Mouse (Mus musculus) hindbrain, postnatal 0 days (tissue): ENCODE data around the gene Homez. TPM values are rescaled to one million over a fixed set of nuclear protein-coding genes. Genes with fewer than 3 reads are reported as not detected.

Source experiments
- ATAC-seq: fragments of 200-750 bp; cut with Nextera tagmentation; 2 replicates; pipeline ENCODE4 v1.8.0; 2017; ENCODE audit warnings: mild to moderate bottlenecking, moderate TSS enrichment, moderate library complexity
- DNase-seq: peaks from one replicate; pipeline ENCODE4 v3.0.0-alpha.2; 2015; ENCODE audit warnings: low spot score
- H3K27ac ChIP-seq: fragments of 300-500 bp; sonication (generic); 2 replicates; pipeline ENCODE4 v1.5.1; 2014; ENCODE audit warnings: mild to moderate bottlenecking
- H3K27me3 ChIP-seq: fragments of 300-500 bp; sonication (generic); 2 replicates; pipeline ENCODE4 v1.6.1; 2014; ENCODE audit warnings: low read length, mixed read lengths; ENCODE audit not compliant: insufficient read depth
- H3K36me3 ChIP-seq: fragments of 300-500 bp; sonication (generic); 2 replicates; pipeline ENCODE4 v1.6.1; 2014; ENCODE audit warnings: low read length, mixed read lengths; ENCODE audit not compliant: insufficient read depth
- H3K4me1 ChIP-seq: fragments of 300-500 bp; sonication (generic); 2 replicates; pipeline ENCODE4 v1.6.1; 2014; ENCODE audit warnings: antibody characterized with exemption, low read length, mixed read lengths; ENCODE audit not compliant: insufficient read depth
- H3K4me2 ChIP-seq: fragments of 300-500 bp; sonication (generic); 2 replicates; pipeline ENCODE4 v1.6.1; 2014; ENCODE audit warnings: low read depth, mild to moderate bottlenecking, low read length, moderate library complexity, mixed read lengths
- H3K4me3 ChIP-seq: fragments of 300-500 bp; sonication (generic); 2 replicates; pipeline ENCODE4 v1.5.1; 2014; ENCODE audit warnings: low read length
- H3K9ac ChIP-seq: fragments of 300-500 bp; sonication (generic); replicated peaks from 2 replicates; pipeline ENCODE4 v1.6.1; 2014; ENCODE audit warnings: mild to moderate bottlenecking, low read length, moderate library complexity, mixed read lengths
- H3K9me3 ChIP-seq: fragments of 300-500 bp; sonication (generic); 2 replicates; pipeline ENCODE4 v1.6.1; 2016; ENCODE audit warnings: low read length, mixed read lengths
- CTCF ChIP-seq: IDR thresholded peaks from 2 replicates; pipeline ENCODE4 v1.5.1; 2016; ENCODE audit warnings: antibody characterized with exemption, control low read depth, low read depth
- WGBS: fragments of 180-500 bp; shearing (Covaris S2); extraction: QIAGEN DNeasy Blood & Tissue Kit; methylation state at CpG from one replicate; pipeline ENCODE4 v1.1.7; 2014; 5-methylcytosine and 5-hydroxymethylcytosine counted together
- polyA plus RNA-seq: library from polyadenylated mRNA; unstranded; fragments of >200 nt; fragmentation: Nextera tagmentation; extraction: Ambion mirVana; gene quantifications from 2 replicates; pipeline ENCODE4 v1.2.1, GENCODE M21; 2015
- total RNA-seq: library from RNA; depleted of rRNA; stranded (reverse); fragments of >200 nt; gene quantifications from 2 replicates; pipeline ENCODE4 v1.2.3, GENCODE M21; 2014

Gene Homez
- total and polyA plus RNA-seq, 2 experiments from 2014 or later = 7.8 to 9.0 TPM

GRCm38 (mm10) chr14:54863501-54864312 lies 7.1 kb downstream of the Homez start:
- Histone ChIP-seq H3K4me2 (peak overlapping the region; percentile 74), H3K27ac (peak overlapping the region; percentile 83), H3K4me1 (no peaks in the 10 kb centered on the region; the same call in 1 of the 2 replicates), H3K4me3 (peak overlapping the region; percentile 99), H3K9ac (peak overlapping the region; percentile 88), H3K9me3 (no peaks in the 10 kb centered on the region), H3K36me3 (no peaks in the 10 kb centered on the region), H3K27me3 (no peaks in the 10 kb centered on the region)
- peak; percentile 21; the same call in 1 of the 2 replicates for TF ChIP-seq CTCF
- ATAC-seq = peak; percentile 100
- peak; percentile 96 for DNase-seq
- WGBS = under 1% methylated on average over 50 of the region's 56 CpGs

- H3K4me3 ChIP-seq = no peak overlapping the region
- DNase-seq = peak; percentile 68
- TF ChIP-seq CTCF = peak; percentile 82
Measured at GRCm38 (mm10) chr14:54860511-54860910, 10.2 kb downstream of the Homez start.

GRCm38 (mm10) chr14:54857891-54858290 lies 12.9 kb downstream of the Homez start:
- Histone ChIP-seq H3K36me3 (peaks cover 16% of the 10 kb centered on the region; the same call in 1 of the 2 replicates), H3K27ac (no peak overlapping the region), H3K4me3 (no peak overlapping the region), H3K9ac (0 out of 2 replicates have a peak overlapping the region, but pooled peaks have one; percentile 17), H3K4me2 (no peak overlapping the region), H3K9me3 (no peaks in the 10 kb centered on the region), H3K27me3 (no peaks in the 10 kb centered on the region), H3K4me1 (no peaks in the 10 kb centered on the region)
- TF ChIP-seq CTCF = no peak
- DNase-seq (peak; percentile 15), ATAC-seq (0 out of 2 replicates have a peak, but pooled peaks have one; percentile 47)
- 76% methylated on average over 9 of the region's 9 CpGs for WGBS

More at GRCm38 (mm10) chr14:54860511-54860910, 10.2 kb downstream of the Homez start:
- Histone ChIP-seq H3K36me3 (peaks cover 16% of the 10 kb centered on the region; the same call in 1 of the 2 replicates), H3K27ac (no peak overlapping the region), H3K4me2 (no peak overlapping the region), H3K9me3 (no peaks in the 10 kb centered on the region), H3K4me1 (no peaks in the 10 kb centered on the region; the same call in 1 of the 2 replicates), H3K9ac (no peak overlapping the region), H3K27me3 (no peaks in the 10 kb centered on the region)
- 33% methylated on average over 2 of the region's 2 CpGs for WGBS
- ATAC-seq = no peak

GRCm38 (mm10) chr14:54856703-54857102 lies 14.1 kb downstream of the Homez start:
- Histone ChIP-seq H3K4me1 (no peaks in the 10 kb centered on the region), H3K36me3 (peaks cover 16% of the 10 kb centered on the region; the same call in 1 of the 2 replicates), H3K4me3 (no peak overlapping the region), H3K27me3 (no peaks in the 10 kb centered on the region), H3K27ac (no peak overlapping the region), H3K4me2 (no peak overlapping the region), H3K9me3 (no peaks in the 10 kb centered on the region), H3K9ac (no peak overlapping the region)
- TF ChIP-seq CTCF = no peak
- 90% methylated on average over 7 of the region's 7 CpGs for WGBS
- ATAC-seq (no peak), DNase-seq (no peak)

GRCm38 (mm10) chr14:54855726-54856125 lies 15.0 kb downstream of the Homez start:
- Histone ChIP-seq H3K27ac (no peak overlapping the region), H3K27me3 (no peaks in the 10 kb centered on the region), H3K9me3 (no peaks in the 10 kb centered on the region), H3K36me3 (peaks cover 16% of the 10 kb centered on the region; the same call in 1 of the 2 replicates), H3K4me2 (no peak overlapping the region), H3K4me1 (no peaks in the 10 kb centered on the region), H3K9ac (no peak overlapping the region), H3K4me3 (no peak overlapping the region)
- WGBS = 99% methylated on average over 3 of the region's 3 CpGs
- ATAC-seq = no peak
- no peak for DNase-seq
- no peak for TF ChIP-seq CTCF

GRCm38 (mm10) chr14:54843461-54843860 lies 27.3 kb downstream of the Homez start:
- H3K4me2 ChIP-seq = no peak overlapping the region

More at GRCm38 (mm10) chr14:54843461-54843860, 27.3 kb downstream of the Homez start:
- H3K4me3 ChIP-seq = no peak overlapping the region
- no peaks in the 10 kb centered on the region for H3K36me3 ChIP-seq
- WGBS = 3% methylated on average over 4 of the region's 4 CpGs
- H3K27ac ChIP-seq = no peak overlapping the region
- TF ChIP-seq CTCF = peak; percentile 61
- H3K4me1 ChIP-seq = no peaks in the 10 kb centered on the region
- peak; percentile 77 for DNase-seq
- no peak overlapping the region for H3K9ac ChIP-seq
- peaks cover 3% of the 10 kb centered on the region; the same call in 1 of the 2 replicates for H3K27me3 ChIP-seq
- peak; percentile 49; the same call in 1 of the 2 replicates for ATAC-seq
- H3K9me3 ChIP-seq = no peaks in the 10 kb centered on the region
